Mouse (Mus musculus) G1E (cell line): ENCODE data around the gene Dlgap1.

Source experiments
- CTCF ChIP-seq: IDR thresholded peaks from 2 replicates; pipeline ENCODE4 v1.5.1; 2012; ENCODE audit warnings: low read depth, low read length, inconsistent platforms, mixed read lengths
- GATA1 ChIP-seq: IDR thresholded peaks from 2 replicates; pipeline ENCODE4 v1.6.1; 2012; ENCODE audit warnings: borderline replicate concordance, low read length, inconsistent platforms, mixed read lengths
- POLR2AphosphoS5 ChIP-seq: IDR thresholded peaks from 2 replicates; pipeline ENCODE4 v1.6.1; 2012; ENCODE audit warnings: low read depth, low read length, inconsistent platforms; ENCODE audit not compliant: insufficient replicate concordance
- TAL1 ChIP-seq: conservative IDR thresholded peaks from 2 replicates; pipeline ENCODE4 v1.6.1; 2012; ENCODE audit warnings: low read depth, low read length, inconsistent platforms, mixed read lengths

DNA sequence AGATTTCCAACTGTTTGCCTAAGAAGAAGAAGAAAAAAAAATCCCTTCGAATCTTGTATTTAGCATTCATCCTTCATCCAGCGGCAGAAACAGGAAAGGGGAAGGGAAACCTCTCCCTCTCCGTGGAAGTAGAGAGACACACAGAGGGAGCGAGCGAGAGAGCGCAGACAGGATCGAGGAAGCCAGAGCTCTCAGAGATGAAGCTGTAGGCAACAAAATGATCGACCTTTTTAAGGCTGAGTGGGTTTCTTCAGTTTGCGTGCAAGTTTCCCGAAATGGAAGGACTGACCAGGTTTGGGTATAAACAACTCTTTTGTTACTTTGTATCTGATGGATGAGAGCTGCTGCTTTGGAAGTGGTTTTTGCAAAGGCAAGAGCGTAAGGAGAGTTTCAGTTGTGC, 553.1 kb downstream of the Dlgap1 start:
- TF ChIP-seq CTCF (no peak), GATA1 (no peak), POLR2AphosphoS5 (no peak), TAL1 (no peak)
